Mouse (Mus musculus) heart, embryonic 16.5 days (tissue): ENCODE data around the gene Hapln4. TPM values are rescaled to one million over a fixed set of nuclear protein-coding genes. Genes with fewer than 3 reads are reported as not detected.

ENCODE experiments used
- ATAC-seq: fragments of 200-750 bp; cut with Nextera tagmentation; replicated peaks from 2 replicates; pipeline ENCODE4 v1.8.0; 2017; ENCODE audit warnings: moderate number of reproducible peaks; ENCODE audit not compliant: insufficient read depth, low FRiP score; ENCODE audit errors: extremely low read depth
- H3K27ac ChIP-seq: fragments of 300-500 bp; sonication (generic); 2 replicates; pipeline ENCODE4 v1.5.1; 2014; ENCODE audit warnings: mild to moderate bottlenecking, low read length, control low read depth, moderate library complexity
- H3K27me3 ChIP-seq: fragments of 300-500 bp; sonication (generic); 2 replicates; pipeline ENCODE4 v1.6.1; 2014; ENCODE audit warnings: low read length, mixed read lengths; ENCODE audit not compliant: control insufficient read depth, insufficient read depth
- H3K36me3 ChIP-seq: fragments of 300-500 bp; sonication (generic); 2 replicates; pipeline ENCODE4 v1.6.1; 2014; ENCODE audit not compliant: control insufficient read depth, insufficient read depth
- H3K4me1 ChIP-seq: fragments of 300-500 bp; sonication (generic); 2 replicates; pipeline ENCODE4 v1.6.1; 2014; ENCODE audit warnings: low read length, mixed read lengths; ENCODE audit not compliant: control insufficient read depth, insufficient read depth
- H3K4me2 ChIP-seq: fragments of 300-500 bp; sonication (generic); 2 replicates; pipeline ENCODE4 v1.6.1; 2014; ENCODE audit warnings: low read depth, mild to moderate bottlenecking, control low read depth, low read length
- H3K4me3 ChIP-seq: fragments of 300-500 bp; sonication (generic); 2 replicates; pipeline ENCODE4 v1.5.1; 2014; ENCODE audit warnings: mild to moderate bottlenecking, control low read depth, low read length
- H3K9ac ChIP-seq: fragments of 300-500 bp; sonication (generic); 2 replicates; pipeline ENCODE4 v1.6.1; 2014; ENCODE audit warnings: low read length, control low read depth
- H3K9me3 ChIP-seq: fragments of 300-500 bp; sonication (generic); replicated peaks from 2 replicates; pipeline ENCODE4 v1.6.1; 2016; ENCODE audit warnings: low read length; ENCODE audit not compliant: control insufficient read depth
- WGBS: fragments of 180-500 bp; shearing (Covaris S2); extraction: QIAGEN DNeasy Blood & Tissue Kit; methylation state at CpG from one replicate; pipeline ENCODE4 v1.1.7; 2014; 5-methylcytosine and 5-hydroxymethylcytosine counted together
- microRNA-seq: library from miRNA; unstranded; fragments of <30 nt; microRNA quantifications from one replicate; pipeline ENCODE4, GENCODE M21; 2017
- polyA plus RNA-seq: library from polyadenylated mRNA; unstranded; fragments of >200 nt; fragmentation: Nextera tagmentation; extraction: Ambion mirVana; gene quantifications from 2 replicates; pipeline ENCODE4 v1.2.1, GENCODE M21; 2015

The Hapln4 gene
- polyA plus RNA-seq, 1 experiment from 2014 or later = not detected

DNA sequence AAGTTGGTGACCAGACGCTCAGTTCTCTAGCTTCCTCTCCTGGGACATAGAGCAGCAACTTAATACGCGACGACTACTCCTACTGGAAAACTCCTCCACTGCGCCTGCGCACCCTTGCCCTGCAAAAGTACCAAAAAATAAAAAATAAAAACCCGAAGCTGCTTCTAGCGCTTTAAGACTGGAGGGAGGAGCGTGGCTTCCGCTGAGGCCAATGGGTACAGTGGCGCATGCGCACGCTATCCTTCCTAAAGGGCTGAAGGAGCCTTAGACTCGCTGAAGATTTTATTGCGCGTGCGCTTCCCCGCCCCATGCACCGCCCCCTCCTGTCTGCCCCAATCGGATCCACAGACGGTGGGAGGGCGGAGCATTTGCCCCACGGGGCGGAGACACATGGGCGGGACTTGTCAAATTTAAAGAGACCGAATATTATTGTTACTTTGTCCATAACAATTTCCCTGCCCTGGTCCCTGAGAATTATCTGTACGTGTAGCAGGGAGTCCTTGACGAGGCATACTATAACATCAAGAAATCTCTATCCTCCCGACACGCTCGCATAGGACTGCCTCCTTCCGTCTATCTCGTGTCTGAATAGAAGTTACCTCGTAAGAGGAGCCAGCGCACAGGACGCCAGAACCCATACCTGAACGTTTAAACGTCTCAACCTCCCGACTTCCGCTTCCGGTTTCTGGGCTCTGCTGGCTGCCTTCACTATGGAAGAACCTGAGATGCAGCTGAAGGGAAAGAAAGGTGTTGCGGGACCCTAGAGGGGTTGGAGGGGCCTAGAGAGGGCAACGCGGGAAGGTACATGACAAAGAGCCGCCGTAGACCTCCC lies 56.0 kb downstream of the Hapln4 start, which contains the start of the genes Rfxank, Borcs8 and Mef2b:
Gene Rfxank (minus strand): TSS at position 129 of the 832 bp plus-strand sequence.
Gene Borcs8 (plus strand): TSS at position 474 of the 832 bp plus-strand sequence.
Gene Mef2b (plus strand): TSS at position 686 of the 832 bp plus-strand sequence.
- H3K27me3 ChIP-seq = no peaks in the 10 kb centered on the region
- peak; percentile 97 for ATAC-seq
- peak within 1 kb of the TSS; percentile 88 for H3K4me2 ChIP-seq
- WGBS = under 1% methylated on average over 46 of the region's 46 CpGs
- peak within 1 kb of the TSS; percentile 88 for H3K27ac ChIP-seq
- H3K36me3 ChIP-seq = peaks cover 17% of the 10 kb centered on the region
- H3K4me1 ChIP-seq = peaks cover 29% of the 10 kb centered on the region
- H3K9ac ChIP-seq = peak within 1 kb of the TSS; percentile 86
- no peaks in the 10 kb centered on the region for H3K9me3 ChIP-seq
- H3K4me3 ChIP-seq = peak within 1 kb of the TSS; percentile 74

DNA sequence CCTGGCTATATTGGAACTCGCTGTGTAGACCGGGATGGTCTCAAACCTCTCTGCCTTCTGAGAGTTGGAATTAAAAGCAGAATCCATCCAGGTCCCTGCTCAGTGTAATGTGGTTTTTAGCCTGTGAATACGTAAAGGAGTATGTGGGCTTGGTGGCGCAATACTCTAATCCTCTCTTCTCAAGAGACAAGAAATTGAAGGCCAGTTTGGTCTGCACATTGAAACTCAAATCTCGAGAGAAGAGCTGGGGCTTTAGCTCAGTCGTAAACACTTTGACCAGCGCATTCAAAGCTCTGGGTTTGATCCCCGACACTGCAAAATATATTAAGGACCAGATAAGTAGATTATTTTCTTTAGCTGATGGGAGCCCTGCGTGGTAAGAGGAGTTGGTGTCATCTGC lies 56.7 kb downstream of the Hapln4 start:
- WGBS = 8% methylated on average over 9 of the region's 9 CpGs
- peak overlapping the region; percentile 88 for H3K4me2 ChIP-seq
- H3K36me3 ChIP-seq = peaks cover 16% of the 10 kb centered on the region; the same call in 1 of the 2 replicates
- no peaks in the 10 kb centered on the region for H3K9me3 ChIP-seq
- no peak for ATAC-seq
- H3K4me1 ChIP-seq = peaks cover 24% of the 10 kb centered on the region
- no peaks in the 10 kb centered on the region for H3K27me3 ChIP-seq
- H3K9ac ChIP-seq = peak overlapping the region; percentile 78
- H3K4me3 ChIP-seq = peak overlapping the region; percentile 74
- H3K27ac ChIP-seq = peak overlapping the region; percentile 81

Small RNA genes lying within 50 kb of the gene (microRNA-seq; reads per million reads assigned to microRNA genes)
- gene Mir7066 = not detected

Other genes starting within 250 kb of the Hapln4 start
- 0.29 and 0.47 TPM in 2 replicates for gene Cilp2, start 195.8 kb upstream of the Hapln4 start, polyA plus RNA-seq
- 1.1 and 2.0 TPM in 2 replicates for gene Tssk6, start 181.3 kb upstream of the Hapln4 start, polyA plus RNA-seq
- gene Ndufa13, start 180.9 kb upstream of the Hapln4 start, polyA plus RNA-seq = 372 and 379 TPM in 2 replicates
- gene Yjefn3, start 180.7 kb upstream of the Hapln4 start, polyA plus RNA-seq = 8.2 and 8.7 TPM in 2 replicates
- 26.2 and 26.8 TPM in 2 replicates for gene Gatad2a, start 87.1 kb upstream of the Hapln4 start, polyA plus RNA-seq
- 38.4 and 42.9 TPM in 2 replicates for gene Mau2, start 40.7 kb upstream of the Hapln4 start, polyA plus RNA-seq
- gene Sugp1, start 40.6 kb upstream of the Hapln4 start, polyA plus RNA-seq = 30.0 and 30.4 TPM in 2 replicates
- 0.96 and 1.4 TPM in 2 replicates for gene Tm6sf2, start 10.5 kb upstream of the Hapln4 start, polyA plus RNA-seq
- gene Ncan, start 37.4 kb downstream of the Hapln4 start, polyA plus RNA-seq = 0.13 and 0.22 TPM in 2 replicates
- gene Nr2c2ap, start 47.9 kb downstream of the Hapln4 start, polyA plus RNA-seq = 35.7 and 37.8 TPM in 2 replicates
- gene Rfxank, start 55.7 kb downstream of the Hapln4 start, polyA plus RNA-seq = 18.9 and 21.0 TPM in 2 replicates
- gene Borcs8, start 56.0 kb downstream of the Hapln4 start, polyA plus RNA-seq = 38.0 and 40.1 TPM in 2 replicates
- 0.51 and 1.1 TPM in 2 replicates for gene Mef2b, start 56.3 kb downstream of the Hapln4 start, polyA plus RNA-seq
- 88.9 and 103 TPM in 2 replicates for gene Tmem161a, start 88.9 kb downstream of the Hapln4 start, polyA plus RNA-seq
- 11.7 and 13.7 TPM in 2 replicates for gene Slc25a42, start 128.8 kb downstream of the Hapln4 start, polyA plus RNA-seq
- 25.7 and 28.1 TPM in 2 replicates for gene Sugp2, start 150.8 kb downstream of the Hapln4 start, polyA plus RNA-seq
- 19.6 and 22.1 TPM in 2 replicates for gene Armc6, start 151.0 kb downstream of the Hapln4 start, polyA plus RNA-seq
- gene Homer3, start 199.4 kb downstream of the Hapln4 start, polyA plus RNA-seq = 26.6 and 30.2 TPM in 2 replicates
- gene Ddx49, start 219.0 kb downstream of the Hapln4 start, polyA plus RNA-seq = 34.1 and 34.2 TPM in 2 replicates
- gene Cope, start 219.1 kb downstream of the Hapln4 start, polyA plus RNA-seq = 326 and 334 TPM in 2 replicates
- gene Cers1, start 232.3 kb downstream of the Hapln4 start, polyA plus RNA-seq = 1.3 TPM in 2 replicates
- gene Gdf1, start 246.4 kb downstream of the Hapln4 start, polyA plus RNA-seq = 0.45 and 1.4 TPM in 2 replicates